ENCODE assay signal across 21 mouse cellular contexts in the genomic region with DNA sequence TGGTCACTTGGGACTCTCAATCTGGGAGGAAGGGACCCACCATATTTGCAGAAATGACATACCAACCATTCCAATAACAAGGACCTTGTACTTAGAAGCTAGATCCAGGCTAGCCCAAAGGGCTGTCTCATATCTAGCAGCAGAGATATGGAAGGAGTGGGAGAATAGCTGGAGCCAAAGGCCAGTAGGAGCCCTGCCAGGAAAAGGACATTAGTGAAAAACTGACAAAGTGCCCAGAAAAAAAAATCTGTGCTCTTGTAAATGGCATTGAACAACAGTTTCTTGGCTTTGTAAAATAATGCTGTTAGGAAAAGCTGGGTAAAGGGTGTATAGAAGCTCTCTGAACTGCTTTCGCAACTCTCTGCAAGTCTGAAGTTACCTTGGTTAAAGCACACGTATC. TPM values are rescaled to one million over a fixed set of nuclear protein-coding genes. Genes with fewer than 3 reads are reported as not detected.
"Had no signal": no experiment of that assay in that cellular context is flagged by ENCODE, and none has a peak within 500 bp of the region (broad histone marks: within the 10 kb centered on the region; RNA-seq: fewer than 3 reads in every experiment).

No protein-coding gene starts in this region.

- DNase-seq: lung, adult 18-20 months; lung, embryonic 14.5 days; lung, postnatal 10 days; lung, postnatal 4 days; midbrain, embryonic 14.5 days; right cerebral cortex, postnatal 14 days; thymus, adult 2 months; thymus, postnatal 25 days; thymus, postnatal 4 days had no signal

RNA-seq across cellular contexts. Expression of a gene that starts 33.5 kb away (rescaled TPM):
- total RNA-seq: megakaryocyte, adult 5-6 weeks; megakaryocyte-erythroid progenitor cell, adult 5-6 weeks; monocyte, adult 5-6 weeks; neutrophil, adult 5-6 weeks had no signal
- polyA plus RNA-seq: lung, embryonic 14.5 days; spleen, adult 2 months; stomach, postnatal 0 days; urinary bladder, adult 2 months had no signal

RNA-seq across cellular contexts. Expression of a gene that starts 52.9 kb away (rescaled TPM):
- total RNA-seq: megakaryocyte, adult 5-6 weeks; megakaryocyte-erythroid progenitor cell, adult 5-6 weeks; midbrain, postnatal 0 days; monocyte, adult 5-6 weeks had no signal
- polyA plus RNA-seq: lung, embryonic 14.5 days; lung, embryonic 16.5 days; midbrain, embryonic 10.5 days; midbrain, embryonic 12.5 days; midbrain, embryonic 14.5 days; midbrain, postnatal 0 days; neural tube, embryonic 12.5 days; spleen, adult 2 months had no signal
